Mouse (Mus musculus) intestine, embryonic 16.5 days (tissue): ENCODE results near the gene Gsdma. TPM values are rescaled to one million over a fixed set of nuclear protein-coding genes. Genes with fewer than 3 reads are reported as not detected.
"Not testable (repeated sequence)": the region's sequence is repeated elsewhere in the genome, so short reads cannot be mapped to it uniquely, and the experiment has no call there.

Experiments
- ATAC-seq: fragments of 200-750 bp; cut with Nextera tagmentation; 2 replicates; pipeline ENCODE4 v1.8.0; 2017; ENCODE audit warnings: moderate TSS enrichment, moderate library complexity
- H3K27ac ChIP-seq: fragments of 300-500 bp; sonication (generic); 2 replicates; pipeline ENCODE4 v1.5.1; 2014; ENCODE audit warnings: mild to moderate bottlenecking, low read length
- H3K27me3 ChIP-seq: fragments of 300-500 bp; sonication (generic); replicated peaks from 2 replicates; pipeline ENCODE4 v1.6.1; 2014; ENCODE audit warnings: low read length, control low read depth, mixed read lengths; ENCODE audit not compliant: control insufficient read depth, insufficient read depth
- H3K36me3 ChIP-seq: fragments of 300-500 bp; sonication (generic); 2 replicates; pipeline ENCODE4 v1.6.1; 2014; ENCODE audit warnings: low read length, control low read depth; ENCODE audit not compliant: control insufficient read depth, insufficient read depth
- H3K4me1 ChIP-seq: fragments of 300-500 bp; sonication (generic); 2 replicates; pipeline ENCODE4 v1.6.1; 2014; ENCODE audit warnings: low read length, control low read depth, mixed read lengths; ENCODE audit not compliant: control insufficient read depth, insufficient read depth
- H3K4me2 ChIP-seq: fragments of 300-500 bp; sonication (generic); 2 replicates; pipeline ENCODE4 v1.6.1; 2014; ENCODE audit warnings: low read depth, low read length, control low read depth
- H3K4me3 ChIP-seq: fragments of 300-500 bp; sonication (generic); 2 replicates; pipeline ENCODE4 v1.5.1; 2014; ENCODE audit warnings: mild to moderate bottlenecking, low read length
- H3K9ac ChIP-seq: fragments of 300-500 bp; sonication (generic); 2 replicates; pipeline ENCODE4 v1.6.1; 2014; ENCODE audit warnings: low read depth, low read length
- H3K9me3 ChIP-seq: fragments of 300-500 bp; sonication (generic); 2 replicates; pipeline ENCODE4 v1.6.1; 2016; ENCODE audit warnings: low read length, control low read depth; ENCODE audit not compliant: control insufficient read depth
- WGBS: fragments of 180-500 bp; shearing (Covaris S2); extraction: QIAGEN DNeasy Blood & Tissue Kit; methylation state at CpG from one replicate; pipeline ENCODE4 v1.1.7; 2014; 5-methylcytosine and 5-hydroxymethylcytosine counted together
- polyA plus RNA-seq: library from polyadenylated mRNA; unstranded; fragments of >200 nt; fragmentation: Nextera tagmentation; extraction: Ambion mirVana; gene quantifications from 2 replicates; pipeline ENCODE4 v1.2.1, GENCODE M21; 2015

Gsdma gene
- 0.06 TPM in 1 of 2 replicates, not detected in the other for polyA plus RNA-seq

GRCm38 (mm10) chr11:98664091-98664490 is at the start of gene Gsdma:
Gene Gsdma, plus strand, starts transcription at chr11:98664351.
- H3K9ac ChIP-seq, result no peak within 1 kb of the TSS
- H3K9me3 ChIP-seq, result no peaks in the 10 kb centered on the region
- H3K27me3 ChIP-seq, result 0 out of 2 replicates have a peak, but pooled peaks cover 3% of the 10 kb centered on the region
- H3K27ac ChIP-seq, result no peak within 1 kb of the TSS
- no peak for ATAC-seq
- H3K36me3 ChIP-seq, result no peaks in the 10 kb centered on the region
- no peaks in the 10 kb centered on the region for H3K4me1 ChIP-seq
- H3K4me3 ChIP-seq, result no peak within 1 kb of the TSS
- H3K4me2 ChIP-seq, result no peak within 1 kb of the TSS
- 20% methylated on average over 4 of the region's 4 CpGs for WGBS

DNA sequence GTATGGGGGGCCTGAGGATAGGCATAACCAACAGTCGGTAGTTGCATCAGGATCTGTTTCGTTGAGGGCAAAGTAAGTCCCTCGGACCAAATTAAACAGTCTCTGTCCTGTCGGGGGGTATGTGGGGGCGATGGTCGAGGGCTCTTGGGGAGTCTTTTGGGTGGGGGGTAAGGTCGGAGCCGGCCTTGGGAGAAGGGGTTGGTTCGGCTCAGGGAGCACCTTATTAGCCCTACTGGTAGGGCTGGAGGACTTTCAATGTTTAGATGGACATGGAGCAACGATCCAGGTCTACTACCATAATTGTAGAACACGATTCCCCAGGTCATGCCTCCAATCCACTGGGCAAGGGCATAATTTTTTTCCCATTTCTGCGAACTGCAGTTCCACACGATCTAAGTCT is 43.4 kb upstream of the Gsdma start:
- no peak overlapping the region for H3K27ac ChIP-seq
- no peak for ATAC-seq
- H3K4me3 ChIP-seq, result no peak overlapping the region
- no peaks in the 10 kb centered on the region for H3K36me3 ChIP-seq
- H3K27me3 ChIP-seq, result no peaks in the 10 kb centered on the region
- H3K9ac ChIP-seq, result no peak overlapping the region
- H3K9me3 ChIP-seq, result no peaks in the 10 kb centered on the region
- 95% methylated on average over 13 of the region's 13 CpGs for WGBS
- no peak overlapping the region for H3K4me2 ChIP-seq
- no peaks in the 10 kb centered on the region for H3K4me1 ChIP-seq

DNA sequence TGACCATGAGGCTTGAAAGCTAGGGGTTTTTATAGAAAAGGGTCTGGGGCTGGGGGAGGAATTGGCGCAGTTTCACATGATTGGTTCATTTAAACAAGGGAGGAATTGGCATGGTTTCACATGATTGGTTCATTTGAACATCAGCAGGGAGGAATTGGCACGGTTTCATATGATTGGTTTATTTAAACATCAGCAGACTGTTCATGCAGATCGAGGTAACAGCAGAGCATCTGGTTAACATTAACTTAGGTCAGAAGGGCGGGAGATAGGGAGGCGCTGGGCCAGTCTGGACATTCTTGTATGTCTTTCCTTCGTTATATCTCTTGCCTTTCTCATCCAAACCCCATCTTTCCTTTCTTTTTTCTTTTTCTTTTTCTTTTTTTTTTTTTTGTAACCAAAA is 40.2 kb upstream of the Gsdma start:
- not testable (repeated sequence) for H3K27me3 ChIP-seq, H3K9me3 ChIP-seq, H3K4me2 ChIP-seq, H3K9ac ChIP-seq, H3K4me1 ChIP-seq, H3K4me3 ChIP-seq, ATAC-seq, H3K36me3 ChIP-seq, H3K27ac ChIP-seq
- WGBS, result 82% methylated on average over 6 of the region's 6 CpGs

- H3K27ac ChIP-seq, H3K4me1 ChIP-seq, H3K9me3 ChIP-seq, ATAC-seq, H3K4me3 ChIP-seq, H3K4me2 ChIP-seq, H3K36me3 ChIP-seq, H3K27me3 ChIP-seq, H3K9ac ChIP-seq: not testable (repeated sequence)
- WGBS, result 93% methylated on average over 2 of the region's 2 CpGs
These were observed 39.8 kb upstream of the Gsdma start for GRCm38 (mm10) chr11:98624381-98624780.

DNA sequence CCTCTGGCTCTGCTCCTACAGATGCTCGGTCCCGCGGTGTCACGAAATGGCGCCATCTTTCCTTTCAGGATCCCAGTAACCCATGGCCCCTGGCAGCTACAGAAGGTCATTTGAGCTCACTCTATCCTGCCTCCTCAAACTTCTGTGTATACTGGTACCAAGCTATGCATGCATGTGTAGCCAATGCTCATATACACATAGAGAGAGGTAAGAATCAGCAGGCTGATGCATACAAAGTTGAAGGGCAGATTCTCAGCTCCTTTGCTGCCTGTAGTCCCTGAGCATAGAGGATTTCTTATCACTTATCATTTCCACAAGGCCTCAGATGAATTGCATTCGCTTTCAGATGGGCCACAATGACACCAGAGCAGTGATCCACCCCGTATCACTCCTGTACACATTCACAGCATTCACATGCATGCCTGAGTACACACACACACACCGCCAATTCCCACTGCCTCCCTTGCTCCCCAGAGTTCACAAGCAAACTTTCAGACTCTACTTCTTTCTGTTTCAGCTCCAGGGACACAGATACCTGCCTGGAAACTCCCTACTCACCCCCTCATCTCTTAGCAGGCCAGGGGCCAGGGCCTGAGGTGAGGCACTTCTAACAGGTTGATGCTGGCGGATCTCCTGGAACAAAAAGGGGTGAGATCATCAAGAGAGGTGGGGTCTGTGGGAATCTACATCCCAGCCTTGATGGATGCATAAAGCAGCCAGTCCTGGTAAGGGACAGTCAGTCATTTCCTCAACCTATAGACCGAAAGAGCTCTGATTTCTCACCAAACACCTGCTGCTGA is 38.3 kb upstream of the Gsdma start, which contains the start of the genes Gm12355 and Gsdma3:
TSS of gene Gm12355 (minus strand) at position 51 of the 800 bp plus-strand sequence.
TSS of gene Gsdma3 (plus strand) at position 750 of the 800 bp plus-strand sequence.
- H3K4me1 ChIP-seq, result no peaks in the 10 kb centered on the region
- ATAC-seq, result no peak
- no peak within 1 kb of the TSS for H3K9ac ChIP-seq
- H3K4me2 ChIP-seq, result no peak within 1 kb of the TSS
- no peak within 1 kb of the TSS for H3K4me3 ChIP-seq
- H3K36me3 ChIP-seq, result no peaks in the 10 kb centered on the region
- H3K27ac ChIP-seq, result no peak within 1 kb of the TSS
- 89% methylated on average over 10 of the region's 10 CpGs for WGBS
- H3K9me3 ChIP-seq, result no peaks in the 10 kb centered on the region
- H3K27me3 ChIP-seq, result no peaks in the 10 kb centered on the region

GRCm38 (mm10) chr11:98628706-98629105 is 35.4 kb upstream of the Gsdma start:
- Histone ChIP-seq H3K4me1 (no peaks in the 10 kb centered on the region), H3K4me2 (no peak overlapping the region), H3K27ac (no peak overlapping the region), H3K27me3 (no peaks in the 10 kb centered on the region), H3K9me3 (no peaks in the 10 kb centered on the region), H3K4me3 (no peak overlapping the region), H3K36me3 (no peaks in the 10 kb centered on the region), H3K9ac (no peak overlapping the region)
- WGBS, result 95% methylated on average over 3 of the region's 3 CpGs
- no peak for ATAC-seq

GRCm38 (mm10) chr11:98630646-98631045 is 33.5 kb upstream of the Gsdma start:
- Histone ChIP-seq H3K36me3 (no peaks in the 10 kb centered on the region), H3K9ac (no peak overlapping the region), H3K4me3 (no peak overlapping the region), H3K9me3 (no peaks in the 10 kb centered on the region), H3K4me1 (no peaks in the 10 kb centered on the region), H3K4me2 (no peak overlapping the region), H3K27ac (no peak overlapping the region), H3K27me3 (no peaks in the 10 kb centered on the region)
- ATAC-seq, result no peak
- WGBS, result 84% methylated on average over 5 of the region's 5 CpGs

GRCm38 (mm10) chr11:98635312-98635970 is 28.7 kb upstream of the Gsdma start:
- not testable (repeated sequence) for H3K9me3 ChIP-seq, H3K36me3 ChIP-seq, H3K9ac ChIP-seq, H3K4me2 ChIP-seq, H3K27me3 ChIP-seq, H3K4me1 ChIP-seq, ATAC-seq, H3K4me3 ChIP-seq, H3K27ac ChIP-seq
- 35% methylated on average over 10 of the region's 10 CpGs for WGBS

- no peak overlapping the region for H3K4me2 ChIP-seq
- no peak overlapping the region for H3K9ac ChIP-seq
- H3K4me1 ChIP-seq, result no peaks in the 10 kb centered on the region
- H3K27ac ChIP-seq, result no peak overlapping the region
- H3K9me3 ChIP-seq, result no peaks in the 10 kb centered on the region
- no peaks in the 10 kb centered on the region for H3K36me3 ChIP-seq
- 93% methylated on average over 1 of the region's 1 CpGs for WGBS
- no peak overlapping the region for H3K4me3 ChIP-seq
- ATAC-seq, result no peak
- H3K27me3 ChIP-seq, result no peaks in the 10 kb centered on the region
These were observed 26.6 kb upstream of the Gsdma start for GRCm38 (mm10) chr11:98637501-98637900.
